Mouse (Mus musculus) bone marrow macrophage, adult 2 months (primary cell): Measurements from ENCODE around the gene E2f8. TPM values are rescaled to one million over a fixed set of nuclear protein-coding genes. Genes with fewer than 3 reads are reported as not detected.

ENCODE experiments used
- H3K27ac ChIP-seq: 2 replicates; pipeline ENCODE4 v1.5.1; 2012; ENCODE audit warnings: low read depth, low read length; ENCODE audit not compliant: insufficient read depth
- H3K4me1 ChIP-seq: 2 replicates; pipeline ENCODE4 v1.6.1; 2012; ENCODE audit warnings: low read length; ENCODE audit not compliant: control insufficient read depth, insufficient read depth
- H3K4me3 ChIP-seq: 2 replicates; pipeline ENCODE4 v1.5.1; 2012; ENCODE audit warnings: mild to moderate bottlenecking, low read length, moderate library complexity; ENCODE audit not compliant: insufficient read depth
- CTCF ChIP-seq: IDR thresholded peaks from 2 replicates; pipeline ENCODE4 v1.5.1; 2012; ENCODE audit warnings: low read depth, mild to moderate bottlenecking, low read length, moderate library complexity
- POLR2A ChIP-seq: IDR thresholded peaks from 2 replicates; pipeline ENCODE4 v1.6.1; 2012; ENCODE audit warnings: mild to moderate bottlenecking, low read depth, low read length, borderline replicate concordance
- polyA plus RNA-seq: library from polyadenylated mRNA; stranded (reverse); fragments of >200 nt; gene quantifications from 2 replicates; pipeline ENCODE4 v1.2.4, GENCODE M21; 2012; ENCODE audit not compliant: missing spikeins, insufficient read depth, insufficient read length

Gene E2f8
- polyA plus RNA-seq, 1 experiment: 21.1 TPM

DNA sequence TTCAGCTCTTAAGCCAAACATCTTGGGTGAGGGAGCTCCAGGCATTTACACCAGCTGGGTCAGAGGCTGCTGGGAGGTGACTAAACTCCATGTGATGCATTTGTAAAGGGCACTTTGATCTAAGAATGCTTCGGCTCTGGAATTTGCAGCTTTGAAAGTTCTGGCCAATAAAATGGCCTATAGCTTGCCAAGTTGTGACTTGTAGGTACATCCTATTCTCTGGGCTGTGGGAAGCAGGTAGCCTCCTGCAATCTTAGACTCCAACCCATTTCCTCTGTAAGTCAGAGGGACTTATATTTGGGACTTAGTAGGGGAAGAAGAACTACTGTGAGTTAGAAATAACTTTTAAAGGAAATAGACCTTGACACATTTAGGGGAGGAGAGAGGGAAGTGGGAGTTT, 20.4 kb downstream of the E2f8 start:
- H3K27ac ChIP-seq: no peak overlapping the region
- H3K4me3 ChIP-seq: no peak overlapping the region
- TF ChIP-seq CTCF (no peak), POLR2A (no peak)
- H3K4me1 ChIP-seq: peaks cover 5% of the 10 kb centered on the region

DNA sequence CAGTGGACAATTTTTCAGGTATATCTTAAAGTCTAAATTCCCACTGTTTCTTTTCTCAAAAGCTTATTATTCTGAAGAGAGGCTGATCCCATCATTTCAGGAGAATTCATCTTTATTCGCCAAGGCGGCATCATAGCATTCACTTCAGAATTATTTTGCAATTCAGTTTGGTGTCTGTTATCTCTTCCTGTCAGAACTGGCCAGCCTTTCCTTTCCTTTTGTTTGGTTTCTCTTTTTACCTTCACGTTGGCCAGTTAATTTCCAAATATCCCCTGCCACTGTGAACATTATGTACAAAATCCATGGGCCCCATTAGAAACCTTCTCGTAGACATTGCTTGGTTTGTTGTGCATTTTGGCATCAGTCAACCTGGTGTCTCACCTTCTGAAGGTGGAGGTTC, 22.0 kb downstream of the E2f8 start:
- H3K4me3 ChIP-seq: no peak overlapping the region
- no peak overlapping the region for H3K27ac ChIP-seq
- peaks cover 5% of the 10 kb centered on the region for H3K4me1 ChIP-seq
- no peak for TF ChIP-seq POLR2A
- TF ChIP-seq CTCF: no peak

DNA sequence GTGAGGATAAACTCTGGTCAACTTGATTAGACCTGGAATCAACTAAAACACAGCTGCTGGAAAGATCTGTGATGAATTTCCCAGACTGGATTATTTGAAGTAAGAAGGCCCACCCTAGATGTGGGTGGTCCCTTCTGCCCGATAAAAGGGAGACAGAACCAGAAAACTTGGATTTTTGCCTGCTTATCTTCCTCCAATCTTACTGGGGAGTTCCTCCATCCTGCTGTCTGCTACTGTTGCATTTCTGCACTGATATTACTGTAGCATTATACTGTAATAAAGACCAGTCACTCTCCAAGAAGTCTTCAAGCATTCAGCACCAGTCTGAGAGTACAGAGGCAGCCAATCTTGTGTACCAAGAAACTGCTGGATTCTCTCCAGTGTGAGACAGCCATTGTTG, 23.1 kb downstream of the E2f8 start:
- no peak overlapping the region for H3K27ac ChIP-seq
- TF ChIP-seq CTCF (no peak), POLR2A (no peak)
- no peak overlapping the region for H3K4me3 ChIP-seq
- peaks cover 5% of the 10 kb centered on the region for H3K4me1 ChIP-seq

DNA sequence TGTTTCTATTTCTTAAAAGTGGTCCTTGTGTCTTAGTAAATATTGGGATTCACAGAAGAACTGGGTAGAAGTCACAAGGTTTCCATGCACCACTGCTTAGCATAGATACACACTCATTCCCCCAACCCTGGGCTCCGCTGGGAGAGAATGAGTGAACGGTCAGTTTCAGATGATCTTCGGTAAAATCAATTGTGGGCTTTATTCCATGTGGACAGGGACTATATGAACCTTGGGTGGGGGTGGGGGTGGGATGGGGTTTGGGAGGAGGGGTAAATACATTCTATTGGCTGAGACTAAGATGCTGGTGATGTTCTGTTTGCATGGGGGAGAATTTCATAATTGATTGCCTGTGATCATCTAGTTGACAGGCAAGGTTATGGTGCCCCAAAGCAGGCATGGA, 25.9 kb downstream of the E2f8 start:
- H3K4me3 ChIP-seq: no peak overlapping the region
- no peak overlapping the region for H3K27ac ChIP-seq
- no peaks in the 10 kb centered on the region for H3K4me1 ChIP-seq
- TF ChIP-seq POLR2A (no peak), CTCF (no peak)

DNA sequence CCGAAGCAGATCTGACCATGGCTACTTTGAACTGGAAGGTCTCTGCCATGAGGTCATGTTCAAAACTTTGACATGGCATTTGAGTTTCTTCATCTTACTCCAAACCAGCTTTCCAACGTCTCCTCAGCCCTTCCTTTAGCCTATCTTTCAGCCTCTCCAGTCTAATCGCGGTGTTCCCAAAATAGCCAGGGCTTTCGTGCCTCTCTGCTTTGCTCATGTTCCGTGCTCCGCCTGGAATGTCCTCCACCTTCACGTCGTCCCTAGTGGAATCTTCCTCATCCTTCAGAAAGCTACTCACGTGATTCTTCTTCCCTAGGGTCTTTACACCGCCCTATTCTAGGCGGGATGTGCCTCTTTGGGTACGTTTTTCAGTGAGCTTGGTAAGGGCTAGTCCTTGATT, 27.9 kb downstream of the E2f8 start:
- H3K4me3 ChIP-seq: no peak overlapping the region
- TF ChIP-seq POLR2A (no peak), CTCF (no peak)
- H3K4me1 ChIP-seq: no peaks in the 10 kb centered on the region
- H3K27ac ChIP-seq: no peak overlapping the region

DNA sequence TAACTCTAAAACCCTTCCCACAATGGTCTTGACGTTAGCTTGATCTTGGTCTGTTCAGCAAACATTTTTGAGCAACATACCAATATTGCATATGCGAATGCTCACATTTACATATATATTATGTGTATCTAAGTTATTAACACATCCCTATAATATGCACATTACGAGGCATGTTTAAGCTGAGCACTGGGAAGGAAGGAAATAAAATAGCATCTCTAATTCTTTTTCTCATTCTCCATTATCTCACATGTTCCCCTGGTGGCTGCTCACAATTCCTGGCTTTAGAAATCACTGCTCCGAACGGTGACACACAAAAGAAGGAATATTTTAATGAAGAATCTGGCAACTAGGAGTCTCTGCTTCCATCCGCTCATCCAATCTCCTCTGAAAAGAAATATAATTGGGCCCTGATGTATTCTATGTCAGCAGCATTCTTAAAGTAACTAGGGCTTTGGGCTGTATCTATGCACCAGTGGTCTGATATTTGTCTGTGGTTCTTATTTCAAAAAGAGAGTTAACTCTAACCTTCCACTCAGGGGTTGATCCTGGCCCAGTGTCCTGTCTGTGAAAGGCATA, 29.8 kb downstream of the E2f8 start:
- Histone ChIP-seq H3K27ac (no peak overlapping the region), H3K4me1 (no peaks in the 10 kb centered on the region), H3K4me3 (no peak overlapping the region)
- TF ChIP-seq CTCF (no peak), POLR2A (no peak)

DNA sequence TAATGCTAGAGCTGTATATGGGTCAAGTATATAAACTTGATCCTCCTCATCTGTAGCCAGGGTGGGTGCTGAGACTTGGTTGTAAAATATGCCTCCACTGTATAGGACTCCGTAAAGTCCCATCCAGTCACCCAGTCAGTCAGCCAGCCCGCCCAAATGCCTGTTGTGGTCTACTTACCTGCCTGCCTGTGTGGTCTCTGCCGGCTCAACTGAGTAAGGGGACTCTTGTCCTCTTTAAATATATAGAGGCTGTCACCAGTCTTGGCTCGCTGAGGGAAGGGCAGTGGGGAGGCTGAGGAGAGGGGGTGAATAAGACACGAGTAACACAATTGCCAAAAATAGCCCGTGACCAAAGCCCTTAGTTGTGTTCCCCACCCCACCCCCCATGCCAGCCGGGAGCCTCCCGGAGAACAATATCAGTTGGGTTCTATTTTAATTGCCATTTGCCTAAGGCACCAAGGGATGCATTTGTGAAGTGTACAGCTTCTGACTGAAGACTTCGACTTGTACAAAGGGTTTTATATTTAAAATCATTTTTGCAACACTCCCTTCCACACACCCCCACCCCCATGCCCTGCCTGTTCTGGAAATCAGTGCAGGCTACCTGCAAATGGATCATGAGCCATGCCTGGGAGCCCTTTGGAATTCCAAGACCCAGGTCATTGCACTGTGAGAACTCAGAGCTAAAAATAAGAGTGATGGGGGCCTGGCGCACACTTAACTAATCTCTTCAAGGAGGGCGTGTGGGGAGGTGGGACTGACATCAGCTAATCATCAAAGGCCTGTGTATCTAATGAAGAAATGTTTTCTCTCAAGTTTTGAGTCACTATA, 33.4 kb downstream of the E2f8 start, which contains the start of gene Csrp3:
Gene Csrp3, minus strand, starts transcription at position 214 of the 831 bp plus-strand sequence.
- TF ChIP-seq POLR2A (no peak), CTCF (no peak)
- Histone ChIP-seq H3K4me3 (no peak within 1 kb of the TSS), H3K4me1 (no peaks in the 10 kb centered on the region), H3K27ac (no peak within 1 kb of the TSS)

DNA sequence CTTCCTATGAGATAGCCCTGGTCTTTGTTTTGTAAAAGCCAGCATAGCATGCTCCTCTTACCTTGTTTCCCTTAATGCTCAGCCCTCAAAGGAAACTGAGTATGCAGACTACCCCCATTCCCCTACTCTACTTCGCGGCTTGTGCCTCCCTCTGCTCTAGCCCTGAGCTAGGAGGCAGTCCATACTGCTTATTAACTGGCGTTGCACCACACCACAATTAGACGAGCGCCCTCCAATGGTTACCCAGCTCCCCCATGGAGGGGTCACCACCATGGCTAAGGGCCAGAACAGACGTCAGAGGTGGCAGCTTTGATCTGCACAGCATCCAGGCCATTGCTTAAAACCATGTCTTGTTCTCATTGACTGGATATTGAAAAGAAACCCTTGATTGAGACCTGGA, 34.6 kb downstream of the E2f8 start:
- TF ChIP-seq POLR2A (no peak), CTCF (no peak)
- Histone ChIP-seq H3K4me1 (no peaks in the 10 kb centered on the region), H3K27ac (no peak overlapping the region), H3K4me3 (no peak overlapping the region)

DNA sequence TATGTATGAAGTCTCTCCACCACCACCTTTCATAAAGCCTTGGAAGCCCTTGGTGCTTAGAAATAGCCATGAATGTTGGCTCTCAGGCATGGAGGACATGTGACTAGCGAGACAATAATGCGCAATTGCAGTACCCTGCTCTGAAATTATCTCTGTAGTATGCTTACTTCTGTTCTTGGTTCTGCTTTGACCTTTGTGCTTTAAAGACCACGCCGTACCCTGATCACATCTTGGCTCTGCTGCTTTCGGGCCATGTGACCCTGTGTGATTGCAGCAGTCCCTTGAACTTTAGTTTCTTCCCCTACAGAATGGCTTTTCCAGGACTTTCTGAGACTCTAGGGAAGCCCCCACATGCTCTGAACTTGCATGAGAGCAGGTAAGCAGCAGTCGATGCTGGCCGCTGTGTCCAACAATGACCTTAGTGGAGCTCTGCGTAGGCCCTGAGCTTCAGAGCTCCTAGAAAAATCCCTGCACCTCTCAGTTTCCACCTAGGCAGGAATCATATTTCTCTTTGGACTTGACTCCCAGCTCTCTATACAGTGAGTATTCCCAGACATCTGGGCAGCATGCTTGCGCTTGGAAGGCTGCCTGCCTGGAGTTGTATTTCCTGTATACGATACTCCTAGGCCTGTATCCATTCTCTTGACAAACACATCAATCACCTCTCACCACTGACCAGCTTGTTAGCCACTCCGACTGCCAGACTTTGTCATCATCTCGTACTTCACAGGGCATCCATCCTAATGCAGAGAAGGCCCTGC, 36.0 kb downstream of the E2f8 start:
- no peak overlapping the region for H3K27ac ChIP-seq
- TF ChIP-seq CTCF (no peak), POLR2A (no peak)
- no peak overlapping the region for H3K4me3 ChIP-seq
- no peaks in the 10 kb centered on the region for H3K4me1 ChIP-seq

DNA sequence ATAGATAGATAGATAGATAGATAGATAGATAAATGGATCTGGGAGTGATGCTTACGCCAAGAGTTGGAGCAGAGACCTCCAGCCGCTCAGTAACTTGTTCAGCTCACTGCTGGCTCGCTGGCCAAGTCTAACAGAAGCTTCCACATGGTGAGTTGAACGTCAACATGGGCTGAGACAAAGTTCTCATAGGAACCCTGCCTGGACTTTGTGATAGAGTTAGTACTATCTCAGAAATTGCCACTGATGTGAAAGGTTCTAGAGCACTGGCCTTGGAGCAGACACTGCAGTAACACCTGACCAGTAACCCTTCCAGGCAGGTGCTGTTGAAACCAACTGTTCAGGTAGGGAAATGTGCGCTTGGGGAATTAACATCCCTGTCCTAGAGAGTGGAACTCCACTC, 37.9 kb downstream of the E2f8 start:
- Histone ChIP-seq H3K4me1 (no peaks in the 10 kb centered on the region), H3K27ac (no peak overlapping the region), H3K4me3 (no peak overlapping the region)
- no peak for TF ChIP-seq CTCF
- no peak for TF ChIP-seq POLR2A
